Mouse (Mus musculus): ENCODE measurements around the gene Mycbp2.

Mycbp2 gene

GRCm38 (mm10) chr14:103125756-103126155 is 220.9 kb downstream of the Mycbp2 start:
- POLR2A ChIA-PET = interaction anchor here in 1 of 4 experiments (0.7 to 2.1 kb wide), 4 partner anchors 9 to 111 kb away, joined by 3 to 5 read pairs (median 3); partner anchors contain the start of gene Cln5

DNA sequence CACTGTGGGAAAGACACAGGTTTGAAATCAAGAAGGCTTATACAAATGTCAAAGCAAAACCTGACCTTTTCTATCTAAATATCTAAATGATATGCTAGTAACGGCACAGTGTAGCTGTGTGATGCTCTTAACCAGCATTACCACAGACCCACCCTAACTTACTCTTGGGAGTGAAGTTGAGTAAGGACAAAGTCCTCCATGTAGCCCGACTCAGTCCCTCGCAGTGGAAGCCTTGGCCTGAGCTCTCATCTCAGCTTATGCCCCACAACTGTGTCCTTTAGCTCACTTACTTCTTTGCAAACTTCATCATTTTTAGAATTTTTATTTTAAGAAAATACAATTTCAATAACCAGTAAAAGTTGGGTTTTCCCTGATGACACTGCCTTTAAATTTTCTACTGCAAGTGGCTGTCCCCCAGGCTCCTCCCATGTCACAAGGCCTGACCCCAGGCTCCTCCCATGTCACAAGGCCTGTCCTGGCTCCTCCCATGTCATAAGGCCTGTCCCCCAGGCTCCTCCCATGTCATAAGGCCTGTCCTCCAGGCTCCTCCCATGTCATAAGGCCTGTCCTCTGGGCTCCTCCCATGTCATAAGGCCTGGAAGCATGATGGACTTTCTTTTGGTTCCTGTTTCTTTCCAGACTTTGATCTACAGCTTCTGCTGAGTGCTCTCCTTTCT is 231.5 kb downstream of the Mycbp2 start:
- POLR2A ChIA-PET = interaction anchor here in 1 of 4 experiments (1.1 to 1.9 kb wide), 2 partner anchors 12 to 22 kb away, joined by 3 to 6 read pairs; no protein-coding TSS in a partner anchor
- CTCF ChIA-PET = interaction anchor here in 1 of 4 experiments (0.6 kb wide), 1 partner anchor 659 kb away, joined by 4 read pairs; no protein-coding TSS in a partner anchor

More at GRCm38 (mm10) chr14:103125756-103126155, 220.9 kb downstream of the Mycbp2 start:
- CTCF ChIA-PET = interaction anchor here in 1 of 4 experiments (1.3 kb wide), 1 partner anchor 114 kb away, joined by 3 read pairs; no protein-coding TSS in a partner anchor

- ChIA-PET CTCF (no interaction called here), POLR2A (interaction anchor here in 1 of 4 experiments (1.3 to 2.6 kb wide), 3 partner anchors 12 to 44 kb away, joined by 3 to 7 read pairs (median 5); no protein-coding TSS in a partner anchor)
Observed at GRCm38 (mm10) chr14:103112606-103113363, 233.8 kb downstream of the Mycbp2 start.

DNA sequence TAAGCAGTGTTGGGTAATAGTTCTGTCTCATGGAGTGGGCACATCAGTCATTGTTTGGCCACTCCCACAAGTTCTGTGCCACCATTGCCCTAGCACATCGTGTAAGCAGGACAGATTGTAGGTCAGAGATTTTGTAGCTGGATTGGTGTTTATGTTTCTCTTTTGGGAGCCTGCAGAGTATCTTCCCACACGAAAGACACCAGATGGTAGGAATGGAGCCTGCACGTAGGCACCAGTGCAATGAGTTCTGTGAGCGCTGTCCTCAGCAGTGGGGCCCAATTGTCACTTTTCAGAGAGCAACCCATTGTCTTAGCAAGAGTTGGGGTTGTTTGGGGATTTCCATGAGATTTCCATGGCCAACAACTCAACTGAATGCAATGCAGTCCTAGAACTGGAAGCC is 236.6 kb downstream of the Mycbp2 start:
- CTCF ChIA-PET = interaction anchor here in 1 of 4 experiments (1.2 kb wide), 1 partner anchor 59 kb away, joined by 3 read pairs; no protein-coding TSS in a partner anchor

DNA sequence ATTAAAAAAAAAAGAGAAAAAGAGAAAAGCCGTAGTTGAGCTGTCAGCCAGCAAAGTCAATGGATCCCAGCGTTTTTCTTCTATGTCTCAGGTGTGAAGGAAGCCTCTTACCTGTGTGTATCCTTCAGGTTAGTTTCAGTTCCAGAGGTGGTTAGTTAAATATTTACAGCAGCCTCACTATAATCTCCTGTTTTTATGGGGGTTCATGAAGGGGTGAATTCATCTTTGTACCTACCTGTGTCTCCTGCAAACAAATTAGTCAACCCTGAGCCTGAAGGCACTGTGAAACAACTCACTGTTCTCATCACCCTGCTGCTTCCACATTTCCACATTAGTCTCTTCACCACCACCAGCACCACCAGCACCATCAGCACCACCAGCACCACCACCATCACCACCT is 240.3 kb downstream of the Mycbp2 start:
- ChIA-PET CTCF (no interaction called here), POLR2A (no interaction called here)

More for the DNA sequence above, 236.6 kb downstream of the Mycbp2 start:
- POLR2A ChIA-PET = no interaction called here

DNA sequence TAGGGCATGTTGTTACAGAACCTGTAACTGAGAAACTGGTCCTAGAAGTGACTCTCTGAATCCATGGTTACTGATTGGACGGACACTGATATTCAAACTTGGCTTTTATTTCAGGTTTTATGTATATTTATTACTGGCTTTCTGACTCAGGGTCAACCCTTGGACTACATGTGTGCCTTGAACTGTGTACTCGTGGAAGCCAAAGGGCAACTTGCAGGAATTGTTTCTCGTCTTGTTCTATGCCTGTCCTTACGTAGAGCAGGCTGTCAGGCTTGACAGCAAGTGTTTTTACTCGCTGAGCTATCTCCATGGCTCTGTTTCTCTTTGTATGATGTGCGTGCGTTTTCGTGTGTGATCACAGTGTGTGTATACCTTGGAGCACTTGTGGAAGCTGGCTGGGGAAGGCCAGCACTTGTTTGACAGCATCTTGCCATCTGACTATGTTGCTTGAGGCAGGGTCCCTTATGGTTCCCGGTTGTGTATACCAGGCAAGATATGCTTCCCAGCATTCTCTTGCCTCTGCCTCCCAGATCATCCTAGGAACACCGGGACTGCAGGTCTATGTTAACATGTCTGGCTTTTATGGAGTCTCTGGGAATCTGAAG is 243.8 kb downstream of the Mycbp2 start:
- ChIA-PET CTCF (interaction anchor here in 1 of 4 experiments (1.0 kb wide), 1 partner anchor 51 kb away, joined by 3 read pairs; no protein-coding TSS in a partner anchor), POLR2A (interaction anchor here in 2 of 4 experiments (1.0 to 5.4 kb wide), 14 partner anchors 9 to 37 kb away, joined by 3 to 55 read pairs (median 5); no protein-coding TSS in a partner anchor)

- ChIA-PET CTCF (interaction anchor here in 1 of 4 experiments (1.0 kb wide), 1 partner anchor 51 kb away, joined by 3 read pairs; no protein-coding TSS in a partner anchor), POLR2A (interaction anchor here in 2 of 4 experiments (0.8 to 5.4 kb wide), 14 partner anchors 9 to 37 kb away, joined by 3 to 55 read pairs (median 4); no protein-coding TSS in a partner anchor)
Observed at GRCm38 (mm10) chr14:103102246-103102645, 244.4 kb downstream of the Mycbp2 start.

- ChIA-PET POLR2A (interaction anchor here in 2 of 4 experiments (0.6 to 5.4 kb wide), 19 partner anchors 8 to 1559 kb away, joined by 3 to 55 read pairs (median 5); partner anchors contain the start of genes Kctd12 (in 2 of the 2), Cln5 (in 1 of the 2) and Slain1 (in 1 of the 2)), CTCF (interaction anchor here in 2 of 4 experiments (0.6 to 1.2 kb wide), 4 partner anchors 13 to 1582 kb away, joined by 3 to 4 read pairs (median 3); no protein-coding TSS in a partner anchor)
Observed at GRCm38 (mm10) chr14:103101171-103101570, 245.4 kb downstream of the Mycbp2 start.

DNA sequence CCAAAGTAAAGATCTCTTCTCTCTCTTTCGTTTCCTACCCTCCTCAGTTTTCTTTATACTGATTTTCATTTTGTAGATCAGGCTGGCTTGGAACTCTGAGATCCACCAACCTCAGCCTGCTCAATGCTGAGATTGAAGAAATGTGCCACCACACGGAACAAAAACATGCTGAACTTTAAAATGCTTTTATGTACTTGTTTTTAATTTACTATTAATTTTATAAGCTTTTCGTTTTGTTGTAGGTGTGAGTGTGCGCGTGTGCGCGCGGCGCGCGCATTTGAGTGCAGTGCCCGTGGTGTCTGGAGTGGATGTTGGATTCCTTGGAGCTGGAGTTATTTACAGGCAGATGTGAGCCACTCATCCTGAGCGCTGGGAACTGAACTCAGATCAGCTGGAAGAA is 246.3 kb downstream of the Mycbp2 start:
- ChIA-PET POLR2A (interaction anchor here in 2 of 4 experiments (0.6 to 5.4 kb wide), 20 partner anchors 9 to 550 kb away, joined by 3 to 55 read pairs (median 5); partner anchors contain the start of genes Kctd12 (in 2 of the 2), Cln5 (in 1 of the 2) and Slain1 (in 1 of the 2)), CTCF (interaction anchor here in 1 of 4 experiments (1.2 kb wide), 1 partner anchor 12 kb away, joined by 3 read pairs; no protein-coding TSS in a partner anchor)

DNA sequence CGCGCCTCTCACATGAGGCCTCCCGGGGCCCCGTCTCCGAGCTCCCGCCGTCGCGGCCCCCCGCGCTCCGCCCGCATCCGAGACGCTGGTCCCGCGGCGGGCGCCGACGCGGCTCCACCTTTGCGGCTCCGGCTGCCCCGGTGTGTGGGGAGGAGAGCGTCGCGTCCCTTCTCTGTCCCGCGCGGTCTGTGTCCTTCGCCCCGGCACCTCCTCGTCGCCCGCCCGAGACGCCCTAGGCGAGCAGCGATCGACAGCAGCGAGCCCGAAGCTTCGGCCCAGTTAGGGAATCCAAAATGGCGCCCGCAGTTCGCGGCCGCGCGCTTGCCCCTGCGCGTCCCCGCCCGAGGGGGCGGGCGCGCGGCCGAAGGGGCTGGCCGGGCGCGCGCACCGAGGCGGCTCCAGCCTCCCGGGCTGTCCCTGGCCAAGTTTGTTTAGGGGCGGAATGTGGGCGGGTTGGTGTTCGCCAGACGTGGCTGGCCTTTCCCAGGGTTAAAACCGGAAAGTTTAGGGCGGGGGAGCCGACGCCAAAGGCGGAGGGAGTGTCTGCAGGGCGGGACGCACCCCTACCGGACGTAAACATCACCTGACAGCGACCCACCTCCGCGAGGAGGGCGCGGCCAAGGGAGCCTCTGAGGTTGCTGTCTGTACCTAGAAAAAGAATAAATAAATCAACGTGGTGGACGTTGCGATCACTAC is 247.2 kb downstream of the Mycbp2 start, which contains the start of gene Fbxl3:
Gene Fbxl3, minus strand, starts transcription at position 329 of the 696 bp plus-strand sequence.
- POLR2A ChIA-PET = interaction anchor here in 2 of 4 experiments (0.6 to 5.4 kb wide), 8 partner anchors 9 to 117 kb away, joined by 3 to 55 read pairs (median 4); partner anchors contain the start of gene Kctd12 (in 1 of the 2)
- CTCF ChIA-PET = interaction anchor here in 1 of 4 experiments (1.2 kb wide), 1 partner anchor 34 kb away, joined by 3 read pairs; no protein-coding TSS in a partner anchor

DNA sequence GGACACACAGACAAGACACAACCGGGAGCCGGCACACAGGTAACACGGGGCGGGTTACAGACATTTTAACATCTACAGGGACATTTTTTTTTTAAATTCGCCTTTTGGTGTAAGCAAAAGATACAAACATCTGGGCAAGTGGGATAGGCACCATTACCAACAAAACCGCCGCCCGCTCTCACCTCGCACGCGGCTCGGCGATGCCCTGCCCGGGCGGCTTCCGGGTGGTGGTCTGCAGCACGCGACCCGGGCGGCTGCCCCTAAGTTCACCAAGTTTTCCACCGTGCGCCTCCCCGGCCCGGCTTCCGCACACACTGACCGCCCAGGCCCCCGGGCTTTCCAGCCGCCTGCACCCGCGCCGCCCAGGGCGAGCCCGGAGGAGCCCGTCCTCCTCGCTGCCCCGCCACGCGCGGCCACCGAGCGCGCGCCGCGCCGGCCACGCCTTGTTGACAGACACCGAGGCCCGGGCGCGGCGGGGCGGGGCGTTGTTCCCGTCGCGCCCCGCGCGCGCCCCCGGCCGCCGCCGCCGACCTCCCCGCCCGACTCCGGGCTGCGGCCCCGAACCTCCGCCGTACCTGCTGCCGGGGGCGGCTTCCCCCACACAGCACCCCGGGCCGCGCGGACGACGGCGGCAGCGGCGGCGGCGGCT is 247.9 kb downstream of the Mycbp2 start:
- ChIA-PET CTCF (interaction anchor here in 2 of 4 experiments (1.2 kb wide), 2 partner anchors 33 to 34 kb away, joined by 3 read pairs; no protein-coding TSS in a partner anchor), POLR2A (interaction anchor here in 2 of 4 experiments (0.8 to 5.4 kb wide), 9 partner anchors 9 to 29 kb away, joined by 3 to 55 read pairs (median 5); no protein-coding TSS in a partner anchor)

- CTCF ChIA-PET = interaction anchor here in 1 of 4 experiments (1.2 kb wide), 1 partner anchor 33 kb away, joined by 3 read pairs; no protein-coding TSS in a partner anchor
- POLR2A ChIA-PET = interaction anchor here in 2 of 4 experiments (1.0 to 5.4 kb wide), 10 partner anchors 9 to 249 kb away, joined by 3 to 55 read pairs (median 6); partner anchors contain the start of gene Mycbp2 (in 1 of the 2)
Observed at GRCm38 (mm10) chr14:103098213-103098586, 248.4 kb downstream of the Mycbp2 start.

DNA sequence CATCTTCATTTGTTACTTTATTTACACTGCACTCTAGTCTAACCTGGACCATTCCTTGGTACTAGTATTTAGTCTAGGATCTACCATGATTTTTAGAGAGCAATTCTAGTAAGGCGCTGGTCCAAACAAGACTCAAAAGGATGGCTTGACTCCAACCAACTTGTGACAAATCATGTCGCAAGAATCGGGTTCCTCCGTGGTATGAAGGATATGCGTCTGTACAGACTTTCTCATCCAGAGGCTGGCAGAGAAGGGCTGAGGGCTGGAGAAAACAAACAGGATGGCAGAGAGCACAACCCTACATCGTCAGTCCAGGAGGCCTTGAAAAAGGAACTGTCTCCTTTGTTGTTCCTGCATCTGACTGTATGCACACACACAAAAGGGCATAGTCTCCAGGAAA is 250.0 kb downstream of the Mycbp2 start:
- ChIA-PET CTCF (interaction anchor here in 1 of 4 experiments (1.2 kb wide), 1 partner anchor 31 kb away, joined by 5 read pairs; no protein-coding TSS in a partner anchor), POLR2A (interaction anchor here in 3 of 4 experiments (0.8 to 19.1 kb wide), 8 partner anchors 11 to 31 kb away, joined by 3 to 201 read pairs (median 9); partner anchors contain the start of gene Cln5 (in 1 of the 3))

DNA sequence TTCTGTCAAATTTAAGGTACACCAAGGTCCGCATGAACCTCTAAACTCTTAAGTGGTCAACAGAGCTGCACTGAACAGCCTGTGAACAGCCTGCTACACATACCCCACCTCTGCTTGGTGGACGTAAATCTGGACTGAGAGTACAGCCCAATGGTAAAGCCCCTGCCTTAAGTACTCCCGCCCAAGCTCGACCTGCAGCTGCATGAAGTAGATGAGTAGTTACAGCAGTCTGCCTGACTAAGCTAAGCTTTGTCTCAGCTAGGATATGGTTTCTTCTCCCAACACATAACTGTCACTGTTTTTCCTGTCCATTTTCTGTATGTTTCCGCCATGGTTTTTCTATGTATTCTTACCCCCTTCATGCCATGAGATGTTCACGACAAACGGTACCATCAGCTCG is 250.8 kb downstream of the Mycbp2 start:
- POLR2A ChIA-PET = interaction anchor here in 3 of 4 experiments (0.8 to 19.1 kb wide), 9 partner anchors 10 to 30 kb away, joined by 3 to 201 read pairs (median 7); partner anchors contain the start of gene Cln5 (in 1 of the 3)
- CTCF ChIA-PET = interaction anchor here in 3 of 4 experiments (0.9 to 1.2 kb wide), 3 partner anchors 30 to 44 kb away, joined by 3 to 5 read pairs (median 4); no protein-coding TSS in a partner anchor

- POLR2A ChIA-PET = interaction anchor here in 3 of 4 experiments (1.2 to 19.1 kb wide), 6 partner anchors 14 to 24 kb away, joined by 3 to 201 read pairs (median 38); partner anchors contain the start of gene Cln5 (in 1 of the 3)
- CTCF ChIA-PET = interaction anchor here in 1 of 4 experiments (1.2 kb wide), 1 partner anchor 43 kb away, joined by 3 read pairs; no protein-coding TSS in a partner anchor
Observed at GRCm38 (mm10) chr14:103095036-103095435, 251.6 kb downstream of the Mycbp2 start.

GRCm38 (mm10) chr14:103093670-103094069 is 252.9 kb downstream of the Mycbp2 start:
- POLR2A ChIA-PET = interaction anchor here in 3 of 4 experiments (1.0 to 19.1 kb wide), 10 partner anchors 8 to 28 kb away, joined by 3 to 201 read pairs (median 5); partner anchors contain the start of gene Cln5 (in 2 of the 3)
- CTCF ChIA-PET = interaction anchor here in 2 of 4 experiments (0.9 to 1.2 kb wide), 2 partner anchors 39 to 41 kb away, joined by 3 to 4 read pairs; no protein-coding TSS in a partner anchor

Data from embryonic stem cell, embryonic (primary cell).